Mouse (Mus musculus) heart, postnatal 0 days (tissue): ENCODE measurements around the gene Lnx2. TPM values are rescaled to one million over a fixed set of nuclear protein-coding genes. Genes with fewer than 3 reads are reported as not detected.

Experiments
- ATAC-seq: fragments of 200-750 bp; cut with Nextera tagmentation; 2 replicates; pipeline ENCODE4 v1.8.0; 2017; ENCODE audit warnings: low read depth, moderate number of reproducible peaks, moderate library complexity; ENCODE audit not compliant: insufficient read depth
- DNase-seq: peaks from one replicate; pipeline ENCODE4 v3.0.0-alpha.2; 2016; ENCODE audit warnings: low spot score
- H3K27ac ChIP-seq: fragments of 300-500 bp; sonication (generic); 2 replicates; pipeline ENCODE4 v1.5.1; 2014; ENCODE audit warnings: low read depth, mild to moderate bottlenecking
- H3K27me3 ChIP-seq: fragments of 300-500 bp; sonication (generic); 2 replicates; pipeline ENCODE4 v1.6.1; 2014; ENCODE audit warnings: low read length, mixed read lengths; ENCODE audit not compliant: control insufficient read depth, insufficient read depth
- H3K36me3 ChIP-seq: fragments of 300-500 bp; sonication (generic); replicated peaks from 2 replicates; pipeline ENCODE4 v1.6.1; 2014; ENCODE audit warnings: low read length, mixed read lengths; ENCODE audit not compliant: control insufficient read depth, insufficient read depth
- H3K4me1 ChIP-seq: fragments of 300-500 bp; sonication (generic); 2 replicates; pipeline ENCODE4 v1.6.1; 2014; ENCODE audit warnings: antibody characterized with exemption; ENCODE audit not compliant: control insufficient read depth, insufficient read depth
- H3K4me2 ChIP-seq: fragments of 300-500 bp; sonication (generic); 2 replicates; pipeline ENCODE4 v1.6.1; 2014; ENCODE audit warnings: low read depth, mild to moderate bottlenecking, low read length, moderate library complexity
- H3K4me3 ChIP-seq: fragments of 300-500 bp; sonication (generic); 2 replicates; pipeline ENCODE4 v1.5.1; 2014; ENCODE audit warnings: low read depth, low read length
- H3K9ac ChIP-seq: fragments of 300-500 bp; sonication (generic); replicated peaks from 2 replicates; pipeline ENCODE4 v1.6.1; 2014; ENCODE audit warnings: low read depth, low read length, mixed read lengths
- H3K9me3 ChIP-seq: fragments of 300-500 bp; sonication (generic); replicated peaks from 2 replicates; pipeline ENCODE4 v1.6.1; 2016; ENCODE audit warnings: low read length; ENCODE audit not compliant: control insufficient read depth
- CTCF ChIP-seq: IDR thresholded peaks from 2 replicates; pipeline ENCODE4 v1.5.1; 2016; ENCODE audit warnings: antibody characterized with exemption, control low read depth, low read depth
- EP300 ChIP-seq: IDR thresholded peaks from 2 replicates; pipeline ENCODE4 v1.6.1; 2016; ENCODE audit warnings: antibody characterized with exemption, low read depth
- WGBS: fragments of 180-500 bp; shearing (Covaris S2); extraction: QIAGEN DNeasy Blood & Tissue Kit; methylation state at CpG from one replicate; pipeline ENCODE4 v1.1.7; 2014; 5-methylcytosine and 5-hydroxymethylcytosine counted together
- polyA plus RNA-seq: library from polyadenylated mRNA; unstranded; fragments of >200 nt; fragmentation: Nextera tagmentation; extraction: Ambion mirVana; gene quantifications from 2 replicates; pipeline ENCODE4 v1.2.1, GENCODE M21; 2015
- total RNA-seq: library from RNA; depleted of rRNA; stranded (reverse); fragments of >200 nt; gene quantifications from 2 replicates; pipeline ENCODE4 v1.2.3, GENCODE M21; 2014; ENCODE audit warnings: low replicate concordance

The Lnx2 gene
- total and polyA plus RNA-seq, 2 experiments from 2014 or later = 6.5 to 18.0 TPM

DNA sequence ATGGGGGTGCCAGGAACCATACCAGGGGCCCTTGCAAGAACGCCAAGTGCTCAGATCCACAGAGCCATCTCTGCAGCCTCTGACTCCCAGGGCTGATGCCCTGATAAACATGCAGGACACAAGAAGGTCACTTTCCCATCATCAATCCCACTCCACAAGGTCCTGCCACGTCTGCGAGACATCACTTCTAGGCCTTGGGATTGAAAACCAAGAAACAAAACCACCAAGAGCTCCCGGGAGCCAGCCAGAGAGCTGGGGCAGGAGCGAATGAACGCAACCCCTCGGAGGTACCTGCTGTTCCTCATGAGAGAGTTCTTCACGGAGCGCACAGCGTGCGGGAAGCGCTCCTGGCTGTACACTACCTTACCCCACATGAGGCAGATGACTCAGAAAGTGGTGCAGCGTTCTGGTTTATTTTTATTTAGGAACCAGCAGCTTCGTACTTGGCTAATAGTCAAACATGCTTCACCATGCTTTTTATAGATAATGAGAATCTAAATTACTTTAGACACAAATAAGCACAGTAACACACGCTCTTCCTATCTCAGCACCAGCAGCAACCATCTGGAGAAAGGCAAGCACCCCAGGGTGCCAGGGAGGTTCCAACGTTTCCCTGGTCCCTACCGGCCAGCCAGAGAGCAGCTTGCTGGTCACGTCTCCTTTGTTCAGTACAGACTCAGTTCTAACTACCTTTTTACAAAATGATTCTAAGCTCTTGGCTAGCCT, 53.0 kb downstream of the Lnx2 start:
- 67% methylated on average over 18 of the region's 18 CpGs for WGBS
- no peak overlapping the region for H3K4me3 ChIP-seq
- 0 out of 2 replicates have a peak overlapping the region, but pooled peaks have one; percentile 4 for H3K27ac ChIP-seq
- no peaks in the 10 kb centered on the region for H3K4me1 ChIP-seq
- DNase-seq (peak; percentile 29), ATAC-seq (no peak)
- H3K9me3 ChIP-seq = no peaks in the 10 kb centered on the region
- H3K9ac ChIP-seq = no peak overlapping the region
- H3K4me2 ChIP-seq = no peak overlapping the region
- no peak for TF ChIP-seq CTCF
- no peak for TF ChIP-seq EP300
- peaks cover 78% of the 10 kb centered on the region for H3K36me3 ChIP-seq
- no peaks in the 10 kb centered on the region for H3K27me3 ChIP-seq

- Histone ChIP-seq H3K27me3 (no peaks in the 10 kb centered on the region), H3K36me3 (peaks cover 76% of the 10 kb centered on the region), H3K27ac (no peak overlapping the region), H3K4me1 (no peaks in the 10 kb centered on the region), H3K9ac (no peak overlapping the region), H3K4me3 (no peak overlapping the region), H3K4me2 (no peak overlapping the region), H3K9me3 (no peaks in the 10 kb centered on the region)
- TF ChIP-seq CTCF (no peak), EP300 (no peak)
- ATAC-seq (no peak), DNase-seq (no peak)
- 71% methylated on average over 5 of the region's 5 CpGs for WGBS
Measured at GRCm38 (mm10) chr5:147021546-147022265, 54.7 kb downstream of the Lnx2 start.

- Histone ChIP-seq H3K36me3 (peaks cover 75% of the 10 kb centered on the region), H3K9ac (no peak overlapping the region), H3K4me3 (no peak overlapping the region), H3K27ac (no peak overlapping the region), H3K4me1 (no peaks in the 10 kb centered on the region), H3K9me3 (no peaks in the 10 kb centered on the region), H3K4me2 (no peak overlapping the region), H3K27me3 (no peaks in the 10 kb centered on the region)
- 86% methylated on average over 11 of the region's 11 CpGs for WGBS
- TF ChIP-seq CTCF = no peak
- no peak for TF ChIP-seq EP300
- no peak for DNase-seq
- no peak for ATAC-seq
Measured at GRCm38 (mm10) chr5:147020579-147020978, 55.8 kb downstream of the Lnx2 start.

DNA sequence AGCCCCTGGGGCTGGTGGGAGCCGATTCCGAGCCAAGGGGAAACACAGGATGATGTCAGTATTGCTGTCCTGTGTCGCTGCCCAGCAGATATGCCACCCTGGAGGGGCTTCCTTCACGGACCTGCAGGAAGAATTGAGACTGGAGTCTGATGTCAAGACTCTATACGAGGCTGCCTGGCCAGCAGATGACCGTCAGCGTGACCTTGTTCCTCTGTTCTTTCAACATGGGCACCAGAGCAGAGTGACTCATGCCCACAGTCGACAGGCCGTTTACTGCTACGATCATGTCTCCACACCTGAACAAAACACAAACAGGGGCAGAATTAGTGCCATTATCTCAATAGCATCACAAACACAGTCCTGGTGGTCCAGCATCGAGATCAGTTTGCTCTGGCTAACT, 57.6 kb downstream of the Lnx2 start:
- no peak for TF ChIP-seq EP300
- TF ChIP-seq CTCF = no peak
- 90% methylated on average over 11 of the region's 11 CpGs for WGBS
- Histone ChIP-seq H3K36me3 (peaks cover 60% of the 10 kb centered on the region), H3K4me3 (no peak overlapping the region), H3K4me1 (no peaks in the 10 kb centered on the region), H3K27ac (no peak overlapping the region), H3K9me3 (no peaks in the 10 kb centered on the region), H3K4me2 (no peak overlapping the region), H3K27me3 (no peaks in the 10 kb centered on the region), H3K9ac (no peak overlapping the region)
- ATAC-seq (no peak), DNase-seq (no peak)

GRCm38 (mm10) chr5:147017526-147017925, 58.9 kb downstream of the Lnx2 start:
- Histone ChIP-seq H3K4me2 (no peak overlapping the region), H3K9me3 (no peaks in the 10 kb centered on the region), H3K4me3 (no peak overlapping the region), H3K36me3 (peaks cover 47% of the 10 kb centered on the region), H3K27ac (no peak overlapping the region), H3K9ac (no peak overlapping the region), H3K27me3 (no peaks in the 10 kb centered on the region), H3K4me1 (no peaks in the 10 kb centered on the region)
- no peak for TF ChIP-seq EP300
- no peak for TF ChIP-seq CTCF
- ATAC-seq = no peak
- DNase-seq = no peak
- WGBS = 86% methylated on average over 11 of the region's 11 CpGs
